Mouse (Mus musculus): ENCODE data around the gene Kdm8. TPM values are rescaled to one million over a fixed set of nuclear protein-coding genes. Genes with fewer than 3 reads are reported as not detected.

Gene Kdm8
- polyA plus RNA-seq, 1 experiment from 2014 or later = 15.2 TPM

DNA sequence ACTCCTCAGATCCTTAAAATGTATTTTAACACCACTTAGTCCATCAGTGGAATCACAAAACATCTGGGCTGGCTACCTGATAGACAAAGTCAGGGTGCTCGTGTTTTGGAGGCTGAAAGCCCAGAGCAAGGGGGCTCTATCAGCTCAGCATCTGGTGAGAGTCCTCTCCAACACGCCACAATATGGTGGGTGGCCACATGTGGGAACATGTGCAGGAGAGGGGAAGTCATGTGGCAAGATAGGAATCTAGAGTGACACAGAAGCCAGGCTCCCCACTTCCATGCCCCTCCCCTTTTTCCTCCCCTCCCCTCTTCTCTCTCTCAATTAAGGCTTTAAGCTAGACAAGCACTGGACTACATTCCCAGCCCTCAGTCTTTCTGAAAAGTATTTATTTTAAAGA is 67.4 kb downstream of the Kdm8 start:
- H3K9ac ChIP-seq (ENCODE audit: low read length) = no peak overlapping the region
- DNase-seq (ENCODE audit: low spot score) = no peak
- 65% methylated on average over 2 of the region's 2 CpGs for WGBS

More for the DNA sequence above, 67.4 kb downstream of the Kdm8 start:
- Histone ChIP-seq H3K27ac (replicated peaks; ENCODE audit: low read depth, low read length) (no peak overlapping the region), H3K27me3 (ENCODE audit: control insufficient read depth, insufficient read depth, low read length) (no peaks in the 10 kb centered on the region), H3K4me1 (ENCODE audit: control insufficient read depth, insufficient read depth, low read length) (no peaks in the 10 kb centered on the region), H3K4me2 (ENCODE audit: low read depth, severe bottlenecking) (no peak overlapping the region), H3K4me3 (ENCODE audit: low read depth, low read length) (no peak overlapping the region), H3K9me3 (ENCODE audit: control insufficient read depth, low read length) (no peaks in the 10 kb centered on the region), H3K36me3 (ENCODE audit: control insufficient read depth, insufficient read depth, low read length) (no peaks in the 10 kb centered on the region)
- ATAC-seq (ENCODE audit: insufficient number of reproducible peaks, low FRiP score, low TSS enrichment, low read depth) = no peak

Other genes with a start within 250 kb of the Kdm8 start
- 124 and 127 TPM in 2 replicates for gene Nsmce1, start 46.9 kb downstream of the Kdm8 start, polyA plus RNA-seq (2014; fragmentation: Nextera tagmentation; extraction: Ambion mirVana)
- 2.6 and 2.7 TPM in 2 replicates for gene Il4ra, start 107.4 kb downstream of the Kdm8 start, polyA plus RNA-seq (2014; fragmentation: Nextera tagmentation; extraction: Ambion mirVana)
- gene Il21r, start 158.8 kb downstream of the Kdm8 start, polyA plus RNA-seq (2014; fragmentation: Nextera tagmentation; extraction: Ambion mirVana) = 0.11 and 0.20 TPM in 2 replicates